Mouse (Mus musculus): ENCODE measurements at regions not wholly inside any gene's neighbourhood (a gene's known extent, or its start where the extent isn't known, plus 50 kb on each side); places are given as distances from the start of the nearest gene placed in this dataset.

DNA sequence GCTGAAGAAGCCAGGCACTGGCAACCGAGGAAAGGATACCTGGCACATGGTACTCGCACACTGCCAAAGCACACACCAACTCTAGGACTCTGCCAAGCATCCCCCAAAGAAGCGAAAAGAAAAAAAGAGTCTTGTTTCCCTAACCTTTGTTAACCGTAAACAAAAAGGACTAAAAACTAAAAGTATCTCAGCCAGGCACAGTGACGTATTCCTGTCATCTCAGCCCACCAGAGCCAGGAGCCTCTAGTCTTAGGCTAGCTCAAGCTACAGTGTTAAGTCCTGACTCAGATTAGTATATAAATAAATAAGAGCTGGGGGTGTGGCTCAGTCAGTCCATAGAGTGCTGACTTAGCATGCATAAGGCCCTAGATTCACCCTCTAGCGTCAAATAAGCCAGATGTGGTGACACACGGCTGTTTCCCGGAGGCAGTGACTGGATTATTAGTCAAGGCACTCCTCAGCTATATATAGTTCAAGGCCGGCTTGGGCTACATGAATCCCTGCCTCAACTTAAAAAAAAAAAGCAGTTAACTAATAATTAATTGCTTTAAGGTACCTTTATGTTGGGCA, 130.1 kb downstream of the Sox4 start:
- TF ChIP-seq CTCF (IDR thresholded peaks at IDR 0.05; ENCODE audit: low read depth), result no peak
- TF ChIP-seq EP300 (IDR thresholded peaks at IDR 0.05; ENCODE audit: low read depth), result no peak
